Mouse (Mus musculus) erythroblast, embryonic 14.5 days (primary cell): Measurements from ENCODE around the gene Foxn3.

Experiments
- GATA1 ChIP-seq: IDR thresholded peaks from 2 replicates; pipeline ENCODE4 v1.6.1; 2012; ENCODE audit warnings: low read length, inconsistent platforms, mixed read lengths
- TAL1 ChIP-seq: IDR thresholded peaks from 3 replicates; pipeline ENCODE4 v1.6.1; 2012; ENCODE audit warnings: low read length, inconsistent platforms, mixed read lengths

GRCm38 (mm10) chr12:99198428-99199123 is 364.8 kb downstream of the Foxn3 start:
- TF ChIP-seq GATA1, result no peak
- no peak for TF ChIP-seq TAL1
